Mouse (Mus musculus): ENCODE results near the gene Tecta. TPM values are rescaled to one million over a fixed set of nuclear protein-coding genes. Genes with fewer than 3 reads are reported as not detected.

Gene Tecta
- polyA plus RNA-seq, 1 experiment from 2014 or later, result 0.14 TPM

GRCm38 (mm10) chr9:42396141-42396540, 3.6 kb downstream of the Tecta start:
- Histone ChIP-seq H3K27ac (ENCODE audit: low read length) (no peak overlapping the region), H3K9ac (ENCODE audit: low read depth, low read length) (no peak overlapping the region), H3K4me2 (ENCODE audit: low read depth, low read length) (no peak overlapping the region), H3K4me3 (ENCODE audit: low read depth, low read length) (no peak overlapping the region), H3K4me1 (ENCODE audit: control insufficient read depth, low read depth, low read length) (no peaks in the 10 kb centered on the region), H3K9me3 (replicated peaks; ENCODE audit: control insufficient read depth, low read length) (no peaks in the 10 kb centered on the region), H3K36me3 (ENCODE audit: control insufficient read depth, insufficient read depth) (no peaks in the 10 kb centered on the region), H3K27me3 (ENCODE audit: control insufficient read depth, insufficient read depth, low read depth, low read length) (no peaks in the 10 kb centered on the region)
- WGBS (ENCODE audit: insufficient replicate concordance), result 51% methylated on average over 2 of the region's 2 CpGs
- no peak for ATAC-seq (ENCODE audit: low read depth)

DNA sequence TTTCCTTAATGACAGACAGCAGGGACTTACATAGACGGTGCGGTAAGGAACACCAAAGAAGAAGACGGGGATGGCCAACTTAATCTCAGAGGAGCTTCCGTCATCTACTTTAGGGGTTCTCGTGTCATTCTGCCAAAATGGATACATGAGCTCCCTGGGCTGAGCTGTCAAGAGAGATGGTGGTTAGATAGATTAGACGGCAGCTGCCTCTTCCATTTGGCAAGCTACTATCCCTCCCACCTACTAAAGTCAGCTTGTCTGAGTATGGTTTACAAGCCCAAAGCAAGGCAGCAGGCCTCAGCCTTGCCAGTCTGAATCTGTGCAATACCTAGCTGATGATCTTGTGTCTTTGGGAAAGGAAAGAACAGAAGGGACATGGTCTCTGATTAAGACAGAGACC, 4.8 kb downstream of the Tecta start:
- H3K4me2 ChIP-seq (ENCODE audit: low read depth, low read length), result no peak overlapping the region
- no peaks in the 10 kb centered on the region for H3K36me3 ChIP-seq (ENCODE audit: control insufficient read depth, insufficient read depth)
- no peak overlapping the region for H3K9ac ChIP-seq (ENCODE audit: low read depth, low read length)
- ATAC-seq (ENCODE audit: low read depth), result no peak
- H3K9me3 ChIP-seq (replicated peaks; ENCODE audit: control insufficient read depth, low read length), result no peaks in the 10 kb centered on the region
- WGBS (ENCODE audit: insufficient replicate concordance), result 72% methylated on average over 6 of the region's 6 CpGs
- H3K27me3 ChIP-seq (ENCODE audit: control insufficient read depth, insufficient read depth, low read depth, low read length), result no peaks in the 10 kb centered on the region
- H3K4me3 ChIP-seq (ENCODE audit: low read depth, low read length), result no peak overlapping the region
- H3K27ac ChIP-seq (ENCODE audit: low read length), result no peak overlapping the region
- H3K4me1 ChIP-seq (ENCODE audit: control insufficient read depth, low read depth, low read length), result no peaks in the 10 kb centered on the region

DNA sequence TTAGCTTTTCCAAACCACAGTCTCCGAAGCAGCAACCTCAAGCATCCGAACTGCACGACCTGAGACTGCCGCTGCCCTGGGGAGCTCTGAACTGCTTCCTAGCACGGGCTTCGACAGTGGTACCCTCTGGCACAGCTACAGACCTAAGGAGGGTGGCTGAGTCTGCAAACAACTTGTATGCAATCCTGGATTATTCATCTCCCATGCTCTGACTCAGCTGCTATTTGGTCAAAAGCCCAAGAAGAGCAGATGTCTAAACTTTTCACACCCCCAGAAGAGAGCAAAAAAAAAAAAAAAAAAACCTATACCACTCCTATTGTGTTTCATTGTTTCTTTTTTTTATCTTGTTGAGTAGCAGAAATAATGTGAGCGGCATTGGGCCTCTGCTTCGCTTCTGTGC, 5.4 kb downstream of the Tecta start:
- no peaks in the 10 kb centered on the region for H3K4me1 ChIP-seq (ENCODE audit: control insufficient read depth, low read depth, low read length)
- H3K9ac ChIP-seq (ENCODE audit: low read depth, low read length), result no peak overlapping the region
- H3K4me3 ChIP-seq (ENCODE audit: low read depth, low read length), result no peak overlapping the region
- H3K4me2 ChIP-seq (ENCODE audit: low read depth, low read length), result no peak overlapping the region
- no peaks in the 10 kb centered on the region for H3K27me3 ChIP-seq (ENCODE audit: control insufficient read depth, insufficient read depth, low read depth, low read length)
- H3K27ac ChIP-seq (ENCODE audit: low read length), result no peak overlapping the region
- H3K36me3 ChIP-seq (ENCODE audit: control insufficient read depth, insufficient read depth), result no peaks in the 10 kb centered on the region
- 67% methylated on average over 8 of the region's 8 CpGs for WGBS (ENCODE audit: insufficient replicate concordance)
- H3K9me3 ChIP-seq (replicated peaks; ENCODE audit: control insufficient read depth, low read length), result no peaks in the 10 kb centered on the region
- ATAC-seq (ENCODE audit: low read depth), result no peak

DNA sequence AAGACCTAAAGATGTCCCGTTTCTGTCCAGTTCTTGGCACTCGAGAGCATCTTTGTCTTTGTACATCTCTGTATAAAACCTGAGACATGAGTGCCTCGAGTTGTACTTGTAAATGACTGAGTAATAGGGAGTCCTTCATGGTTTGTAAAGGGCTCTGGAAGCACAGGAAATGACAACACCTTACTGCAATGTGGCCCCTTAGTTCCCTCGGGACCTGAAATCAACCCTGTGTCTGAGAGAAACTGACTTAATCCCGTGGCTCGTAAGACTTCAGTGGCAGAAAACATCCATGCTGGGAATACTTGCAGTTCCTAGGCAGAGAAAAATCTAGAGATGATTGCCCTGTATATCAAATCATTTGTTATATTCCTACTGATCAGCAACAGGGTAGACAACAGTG, 6.8 kb downstream of the Tecta start:
- no peak overlapping the region for H3K4me3 ChIP-seq (ENCODE audit: low read depth, low read length)
- H3K9me3 ChIP-seq (replicated peaks; ENCODE audit: control insufficient read depth, low read length), result no peaks in the 10 kb centered on the region
- H3K27me3 ChIP-seq (ENCODE audit: control insufficient read depth, insufficient read depth, low read depth, low read length), result no peaks in the 10 kb centered on the region
- no peak overlapping the region for H3K27ac ChIP-seq (ENCODE audit: low read length)
- ATAC-seq (ENCODE audit: low read depth), result no peak
- H3K36me3 ChIP-seq (ENCODE audit: control insufficient read depth, insufficient read depth), result no peaks in the 10 kb centered on the region
- no peak overlapping the region for H3K9ac ChIP-seq (ENCODE audit: low read depth, low read length)
- 37% methylated on average over 6 of the region's 6 CpGs for WGBS (ENCODE audit: insufficient replicate concordance)
- no peaks in the 10 kb centered on the region for H3K4me1 ChIP-seq (ENCODE audit: control insufficient read depth, low read depth, low read length)
- H3K4me2 ChIP-seq (ENCODE audit: low read depth, low read length), result no peak overlapping the region

DNA sequence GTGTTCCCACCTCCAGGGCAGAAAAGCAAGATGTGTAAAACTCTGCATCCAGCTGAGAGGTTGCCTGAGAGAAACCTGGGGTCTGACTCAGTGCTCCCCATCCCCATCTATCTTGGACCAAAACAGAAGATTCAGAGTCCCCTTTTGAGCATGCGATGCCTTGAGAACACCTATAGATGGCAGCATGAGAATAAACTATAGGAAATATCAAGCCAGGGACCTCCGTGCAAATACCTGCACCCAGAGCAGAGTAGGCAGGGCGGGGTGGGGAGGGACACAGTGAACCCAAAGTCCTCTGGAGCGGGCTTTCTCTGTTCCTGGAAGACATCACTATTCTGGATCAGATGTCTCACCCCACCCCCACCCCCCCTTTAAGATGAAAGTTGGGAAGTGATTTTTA, 11.2 kb downstream of the Tecta start:
- Histone ChIP-seq H3K4me3 (ENCODE audit: low read depth, low read length) (no peak overlapping the region), H3K9me3 (replicated peaks; ENCODE audit: control insufficient read depth, low read length) (no peaks in the 10 kb centered on the region), H3K4me1 (ENCODE audit: control insufficient read depth, low read depth, low read length) (no peaks in the 10 kb centered on the region), H3K9ac (ENCODE audit: low read depth, low read length) (no peak overlapping the region), H3K36me3 (ENCODE audit: control insufficient read depth, insufficient read depth) (no peaks in the 10 kb centered on the region), H3K27ac (ENCODE audit: low read length) (no peak overlapping the region), H3K27me3 (ENCODE audit: control insufficient read depth, insufficient read depth, low read depth, low read length) (no peaks in the 10 kb centered on the region), H3K4me2 (ENCODE audit: low read depth, low read length) (no peak overlapping the region)
- no peak for ATAC-seq (ENCODE audit: low read depth)
- WGBS (ENCODE audit: insufficient replicate concordance), result 33% methylated on average over 4 of the region's 4 CpGs

DNA sequence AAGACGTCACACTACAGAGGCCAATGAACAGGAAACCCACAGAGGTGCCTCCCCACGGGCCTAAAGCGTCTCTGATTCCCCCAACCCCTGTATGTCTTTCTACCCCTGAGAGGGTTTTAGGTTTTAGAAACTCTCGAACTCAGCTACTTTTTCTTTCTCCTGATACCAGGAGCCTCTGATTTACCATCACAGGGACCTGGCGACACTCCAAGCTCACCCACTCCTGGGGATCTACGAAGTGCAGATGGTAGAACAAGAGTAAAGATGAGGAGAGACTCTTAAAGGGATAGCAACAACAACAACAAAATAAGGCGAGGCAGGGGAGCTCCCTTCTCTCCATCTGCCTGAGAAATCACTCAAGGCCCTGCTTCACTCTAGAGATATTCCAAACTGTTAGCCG, 12.7 kb downstream of the Tecta start:
- Histone ChIP-seq H3K27ac (ENCODE audit: low read length) (no peak overlapping the region), H3K4me2 (ENCODE audit: low read depth, low read length) (no peak overlapping the region), H3K9me3 (replicated peaks; ENCODE audit: control insufficient read depth, low read length) (no peaks in the 10 kb centered on the region), H3K9ac (ENCODE audit: low read depth, low read length) (no peak overlapping the region), H3K36me3 (ENCODE audit: control insufficient read depth, insufficient read depth) (no peaks in the 10 kb centered on the region), H3K4me1 (ENCODE audit: control insufficient read depth, low read depth, low read length) (no peaks in the 10 kb centered on the region), H3K27me3 (ENCODE audit: control insufficient read depth, insufficient read depth, low read depth, low read length) (no peaks in the 10 kb centered on the region), H3K4me3 (ENCODE audit: low read depth, low read length) (no peak overlapping the region)
- 58% methylated on average over 8 of the region's 8 CpGs for WGBS (ENCODE audit: insufficient replicate concordance)
- no peak for ATAC-seq (ENCODE audit: low read depth)

DNA sequence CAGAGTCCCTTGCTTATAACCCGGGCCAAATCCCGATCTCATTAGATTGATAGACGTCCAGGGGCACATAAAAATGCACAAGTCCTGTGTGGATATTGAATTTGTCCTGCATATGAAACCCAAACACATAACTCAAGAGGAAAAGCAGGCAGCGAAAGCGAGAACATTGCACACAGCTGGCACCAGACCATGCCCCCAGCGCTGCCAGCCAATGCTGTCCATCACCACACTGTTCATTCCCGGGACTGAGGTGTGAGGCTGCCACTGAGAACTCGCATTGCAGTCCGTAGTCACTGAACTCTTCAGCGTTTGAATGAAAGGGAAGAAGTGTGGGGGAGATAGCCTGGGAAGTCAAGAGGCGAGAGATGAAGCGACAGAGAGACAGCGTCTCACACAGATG, 14.1 kb downstream of the Tecta start:
- no peak for ATAC-seq (ENCODE audit: low read depth)

GRCm38 (mm10) chr9:42382628-42383347, 16.9 kb downstream of the Tecta start:
- Histone ChIP-seq H3K4me2 (ENCODE audit: low read depth, low read length) (no peak overlapping the region), H3K27ac (ENCODE audit: low read length) (no peak overlapping the region), H3K36me3 (ENCODE audit: control insufficient read depth, insufficient read depth) (no peaks in the 10 kb centered on the region), H3K9me3 (replicated peaks; ENCODE audit: control insufficient read depth, low read length) (no peaks in the 10 kb centered on the region), H3K4me3 (ENCODE audit: low read depth, low read length) (no peak overlapping the region), H3K4me1 (ENCODE audit: control insufficient read depth, low read depth, low read length) (no peaks in the 10 kb centered on the region), H3K9ac (ENCODE audit: low read depth, low read length) (no peak overlapping the region), H3K27me3 (ENCODE audit: control insufficient read depth, insufficient read depth, low read depth, low read length) (no peaks in the 10 kb centered on the region)
- ATAC-seq (ENCODE audit: low read depth), result no peak
- 66% methylated on average over 8 of the region's 8 CpGs for WGBS (ENCODE audit: insufficient replicate concordance)

More for the DNA sequence above, 14.1 kb downstream of the Tecta start:
- no peaks in the 10 kb centered on the region for H3K27me3 ChIP-seq (ENCODE audit: control insufficient read depth, insufficient read depth, low read depth, low read length)
- H3K36me3 ChIP-seq (ENCODE audit: control insufficient read depth, insufficient read depth), result no peaks in the 10 kb centered on the region
- no peaks in the 10 kb centered on the region for H3K9me3 ChIP-seq (replicated peaks; ENCODE audit: control insufficient read depth, low read length)
- no peaks in the 10 kb centered on the region for H3K4me1 ChIP-seq (ENCODE audit: control insufficient read depth, low read depth, low read length)
- no peak overlapping the region for H3K9ac ChIP-seq (ENCODE audit: low read depth, low read length)
- no peak overlapping the region for H3K4me2 ChIP-seq (ENCODE audit: low read depth, low read length)
- WGBS (ENCODE audit: insufficient replicate concordance), result 67% methylated on average over 13 of the region's 13 CpGs
- H3K27ac ChIP-seq (ENCODE audit: low read length), result no peak overlapping the region
- no peak overlapping the region for H3K4me3 ChIP-seq (ENCODE audit: low read depth, low read length)

DNA sequence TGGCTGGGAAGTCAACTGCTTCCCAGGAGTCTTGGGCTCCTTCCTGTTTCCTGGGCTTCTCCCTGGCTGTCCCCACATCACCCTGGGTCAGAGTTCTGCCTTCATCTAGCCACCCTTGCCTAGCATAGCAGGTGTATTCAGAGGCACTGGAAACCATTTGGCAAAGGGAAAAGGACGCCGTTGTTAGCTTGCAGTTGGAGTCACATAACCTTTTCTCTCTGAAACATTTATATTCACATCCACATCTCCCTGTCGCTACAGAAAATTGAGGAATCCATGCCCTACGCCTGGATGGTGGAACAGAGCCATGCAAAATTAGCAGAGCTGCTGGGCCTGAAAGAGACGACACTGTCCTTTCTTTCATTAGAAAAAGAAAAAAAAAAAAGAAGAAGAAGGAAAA, 17.7 kb downstream of the Tecta start:
- no peaks in the 10 kb centered on the region for H3K9me3 ChIP-seq (replicated peaks; ENCODE audit: control insufficient read depth, low read length)
- H3K4me2 ChIP-seq (ENCODE audit: low read depth, low read length), result no peak overlapping the region
- no peak overlapping the region for H3K9ac ChIP-seq (ENCODE audit: low read depth, low read length)
- H3K36me3 ChIP-seq (ENCODE audit: control insufficient read depth, insufficient read depth), result no peaks in the 10 kb centered on the region
- no peak overlapping the region for H3K4me3 ChIP-seq (ENCODE audit: low read depth, low read length)
- H3K27me3 ChIP-seq (ENCODE audit: control insufficient read depth, insufficient read depth, low read depth, low read length), result no peaks in the 10 kb centered on the region
- no peak overlapping the region for H3K27ac ChIP-seq (ENCODE audit: low read length)
- no peak for ATAC-seq (ENCODE audit: low read depth)
- WGBS (ENCODE audit: insufficient replicate concordance), result 67% methylated on average over 5 of the region's 5 CpGs
- no peaks in the 10 kb centered on the region for H3K4me1 ChIP-seq (ENCODE audit: control insufficient read depth, low read depth, low read length)
